Mouse (Mus musculus) testis, postnatal 14 days (tissue): ENCODE measurements around the gene Mchr1.
"Not testable (repeated sequence)": the region's sequence is repeated elsewhere in the genome, so short reads cannot be mapped to it uniquely, and the experiment has no call there.

Experiments
- DNase-seq: peaks from one replicate; pipeline ENCODE4 v3.0.0; 2021; ENCODE audit warnings: low spot score

Gene Mchr1

GRCm38 (mm10) chr15:81235086-81235920 is at the start of gene Mchr1:
Gene Mchr1, plus strand, starts transcription at chr15:81235499.
- peak; percentile 28 for DNase-seq

- DNase-seq, result no peak
These were observed 46.2 kb upstream of the Mchr1 start for GRCm38 (mm10) chr15:81189061-81189460.

GRCm38 (mm10) chr15:81190011-81190629 is 45.2 kb upstream of the Mchr1 start:
- DNase-seq, result no peak

- peak; percentile 100 for DNase-seq
These were observed 44.6 kb upstream of the Mchr1 start, which contains the start of gene Mrtfa for GRCm38 (mm10) chr15:81190630-81191178. Gene Mrtfa, minus strand, starts transcription at chr15:81190757.

GRCm38 (mm10) chr15:81191303-81191702 is 44.0 kb upstream of the Mchr1 start:
- DNase-seq, result no peak

GRCm38 (mm10) chr15:81192316-81192715 is 43.0 kb upstream of the Mchr1 start:
- no peak for DNase-seq

- DNase-seq, result no peak
These were observed 42.4 kb upstream of the Mchr1 start for GRCm38 (mm10) chr15:81192858-81193257.

GRCm38 (mm10) chr15:81194791-81195190 is 40.5 kb upstream of the Mchr1 start:
- DNase-seq, result no peak

GRCm38 (mm10) chr15:81195447-81195846 is 39.9 kb upstream of the Mchr1 start:
- DNase-seq, result no peak

- DNase-seq, result no peak
These were observed 38.1 kb upstream of the Mchr1 start for GRCm38 (mm10) chr15:81197197-81197596.

GRCm38 (mm10) chr15:81198447-81198846 is 36.9 kb upstream of the Mchr1 start:
- DNase-seq, result no peak

GRCm38 (mm10) chr15:81199372-81199959 is 35.8 kb upstream of the Mchr1 start:
- peak; percentile 51 for DNase-seq

- DNase-seq, result no peak
These were observed 32.8 kb upstream of the Mchr1 start for GRCm38 (mm10) chr15:81202462-81202861.

GRCm38 (mm10) chr15:81210496-81210895 is 24.8 kb upstream of the Mchr1 start:
- no peak for DNase-seq

- DNase-seq, result no peak
These were observed 22.3 kb upstream of the Mchr1 start for GRCm38 (mm10) chr15:81212976-81213375.

- DNase-seq, result no peak
These were observed 18.2 kb upstream of the Mchr1 start for GRCm38 (mm10) chr15:81216906-81217653.

GRCm38 (mm10) chr15:81219054-81219453 is 16.2 kb upstream of the Mchr1 start:
- no peak for DNase-seq

- not testable (repeated sequence) for DNase-seq
These were observed 15.2 kb upstream of the Mchr1 start for GRCm38 (mm10) chr15:81220051-81220450.

- DNase-seq, result no peak
These were observed 13.9 kb upstream of the Mchr1 start for GRCm38 (mm10) chr15:81221446-81221845.

- no peak for DNase-seq
These were observed 10.3 kb upstream of the Mchr1 start for GRCm38 (mm10) chr15:81225016-81225415.

GRCm38 (mm10) chr15:81225732-81226131 is 9.6 kb upstream of the Mchr1 start:
- no peak for DNase-seq

- DNase-seq, result no peak
These were observed 8.5 kb upstream of the Mchr1 start for GRCm38 (mm10) chr15:81226796-81227195.
